Mouse (Mus musculus) kidney, adult 2 months (tissue): ENCODE measurements around the gene Galnt4.

ENCODE experiments used
- CTCF ChIP-seq: fragments of 200-500 bp; conservative IDR thresholded peaks from 2 replicates; pipeline ENCODE4 v1.5.1; 2011; ENCODE audit warnings: low read depth, mild to moderate bottlenecking, control low read depth, low read length, moderate library complexity, mixed read lengths; ENCODE audit not compliant: insufficient read depth, insufficient read length
- POLR2A ChIP-seq: fragments of 200-500 bp; IDR thresholded peaks from one replicate; pipeline ENCODE4 v1.6.1; 2011; ENCODE audit warnings: low read depth, low read length, control low read depth

GRCm38 (mm10) chr10:99089906-99090305 lies 18.1 kb upstream of the Galnt4 start:
- TF ChIP-seq POLR2A = no peak
- TF ChIP-seq CTCF = no peak
